Mouse (Mus musculus) kidney, embryonic 16.5 days (tissue): ENCODE measurements at regions not wholly inside any gene's neighbourhood (a gene's known extent, or its start where the extent isn't known, plus 50 kb on each side); places are given as distances from the start of the nearest gene placed in this dataset.

Source experiments
- ATAC-seq: fragments of 200-750 bp; cut with Nextera tagmentation; 2 replicates; pipeline ENCODE4 v1.8.0; 2017; ENCODE audit warnings: moderate TSS enrichment; ENCODE audit not compliant: low FRiP score, low TSS enrichment
- H3K27ac ChIP-seq: fragments of 300-500 bp; sonication (generic); 2 replicates; pipeline ENCODE4 v1.5.1; 2014; ENCODE audit warnings: low read length
- H3K27me3 ChIP-seq: fragments of 300-500 bp; sonication (generic); 2 replicates; pipeline ENCODE4 v1.6.1; 2014; ENCODE audit warnings: low read length, control low read depth, mixed read lengths; ENCODE audit not compliant: insufficient read depth
- H3K36me3 ChIP-seq: fragments of 300-500 bp; sonication (generic); 2 replicates; pipeline ENCODE4 v1.6.1; 2014; ENCODE audit warnings: low read length, control low read depth, mixed read lengths; ENCODE audit not compliant: insufficient read depth
- H3K4me1 ChIP-seq: fragments of 300-500 bp; sonication (generic); 2 replicates; pipeline ENCODE4 v1.6.1; 2014; ENCODE audit warnings: low read length, control low read depth, mixed read lengths; ENCODE audit not compliant: insufficient read depth
- H3K4me2 ChIP-seq: fragments of 300-500 bp; sonication (generic); replicated peaks from 2 replicates; pipeline ENCODE4 v1.6.1; 2014; ENCODE audit warnings: low read depth, low read length
- H3K4me3 ChIP-seq: fragments of 300-500 bp; sonication (generic); 2 replicates; pipeline ENCODE4 v1.5.1; 2014; ENCODE audit warnings: mild to moderate bottlenecking, low read length
- H3K9ac ChIP-seq: fragments of 300-500 bp; sonication (generic); replicated peaks from 2 replicates; pipeline ENCODE4 v1.6.1; 2014; ENCODE audit warnings: low read length
- H3K9me3 ChIP-seq: fragments of 300-500 bp; sonication (generic); 2 replicates; pipeline ENCODE4 v1.6.1; 2016; ENCODE audit warnings: low read length, control low read depth
- WGBS: fragments of 180-500 bp; shearing (Covaris S2); extraction: QIAGEN DNeasy Blood & Tissue Kit; methylation state at CpG from one replicate; pipeline ENCODE4 v1.1.7; 2014; 5-methylcytosine and 5-hydroxymethylcytosine counted together

DNA sequence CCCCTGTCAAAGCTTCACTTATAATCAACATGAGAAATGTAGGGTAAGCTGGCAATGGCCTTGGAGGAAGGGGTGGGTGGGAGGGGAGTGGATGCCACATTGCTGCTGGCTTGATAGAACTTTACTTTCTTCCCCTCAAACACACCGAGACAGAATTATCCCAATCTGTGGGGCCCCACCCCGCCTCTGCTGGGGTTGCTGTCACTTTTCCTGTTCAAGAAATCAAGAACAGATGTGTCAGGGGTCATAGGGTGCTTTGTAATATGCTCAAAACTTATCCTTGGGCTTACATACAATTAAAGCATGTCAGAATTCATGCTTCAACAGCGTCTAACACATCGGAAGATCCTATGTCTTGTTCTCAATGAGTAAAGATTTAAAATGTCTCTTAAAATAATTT lies 101.9 kb upstream of the Satb2 start:
- H3K27me3 ChIP-seq, result no peaks in the 10 kb centered on the region
- 75% methylated on average over 4 of the region's 4 CpGs for WGBS
- no peak overlapping the region for H3K9ac ChIP-seq
- no peak overlapping the region for H3K4me3 ChIP-seq
- no peak for ATAC-seq
- no peak overlapping the region for H3K27ac ChIP-seq
- H3K4me2 ChIP-seq, result no peak overlapping the region
- no peaks in the 10 kb centered on the region for H3K36me3 ChIP-seq
- H3K9me3 ChIP-seq, result no peaks in the 10 kb centered on the region
- H3K4me1 ChIP-seq, result no peaks in the 10 kb centered on the region

DNA sequence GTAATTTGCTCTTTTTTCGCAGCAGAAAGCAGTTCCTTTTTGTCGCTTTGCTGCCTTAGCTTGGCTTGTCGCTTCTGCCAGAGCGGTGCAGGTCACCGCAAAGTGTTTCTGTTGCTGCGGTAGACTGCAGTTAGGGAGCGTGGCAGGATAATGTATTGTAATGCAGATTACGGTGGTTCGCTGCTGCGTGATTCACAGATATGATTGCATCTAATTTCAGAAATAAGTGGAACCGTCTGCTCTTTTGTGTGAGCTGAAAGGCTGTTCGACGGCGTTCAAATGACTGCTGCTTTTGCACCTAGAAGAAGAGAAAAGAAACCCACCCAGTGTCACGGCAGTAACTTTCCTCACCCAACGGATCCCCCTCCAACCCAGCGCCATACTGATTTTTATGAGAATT lies 104.7 kb upstream of the Satb2 start:
- ATAC-seq, result no peak
- Histone ChIP-seq H3K9me3 (no peaks in the 10 kb centered on the region), H3K4me2 (no peak overlapping the region), H3K9ac (no peak overlapping the region), H3K36me3 (no peaks in the 10 kb centered on the region), H3K4me1 (no peaks in the 10 kb centered on the region), H3K4me3 (no peak overlapping the region), H3K27me3 (no peaks in the 10 kb centered on the region), H3K27ac (no peak overlapping the region)
- WGBS, result 83% methylated on average over 17 of the region's 17 CpGs

DNA sequence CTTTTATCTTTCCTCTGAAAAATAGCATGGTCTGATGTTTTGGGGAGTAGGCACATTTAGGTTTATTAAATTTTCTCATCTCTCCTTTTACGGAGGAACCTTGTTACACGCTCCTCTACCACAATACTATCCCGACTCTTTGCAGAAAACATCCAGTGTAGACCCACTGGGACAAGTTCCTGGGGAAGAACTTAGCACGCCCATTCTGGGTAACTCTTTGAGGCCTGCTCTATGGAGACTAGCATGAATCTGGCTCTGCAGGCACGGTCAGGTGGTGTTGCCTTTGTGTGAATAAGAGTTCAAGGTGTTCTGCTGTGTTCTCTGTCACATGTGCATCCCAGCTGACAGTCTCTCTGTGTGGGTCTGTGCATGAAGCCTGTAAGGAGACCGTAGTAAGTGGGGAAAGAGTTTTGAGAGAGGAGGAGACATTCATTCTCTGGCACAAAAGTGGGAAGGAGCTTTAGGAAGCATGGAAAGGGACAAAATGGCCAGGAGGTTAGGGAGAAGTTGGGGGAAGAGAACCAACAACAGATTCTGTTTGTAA lies 105.2 kb upstream of the Satb2 start:
- Histone ChIP-seq H3K27ac (no peak overlapping the region), H3K4me2 (no peak overlapping the region), H3K9me3 (no peaks in the 10 kb centered on the region), H3K36me3 (no peaks in the 10 kb centered on the region), H3K4me1 (no peaks in the 10 kb centered on the region), H3K4me3 (no peak overlapping the region), H3K9ac (no peak overlapping the region), H3K27me3 (no peaks in the 10 kb centered on the region)
- ATAC-seq, result no peak
- WGBS, result 87% methylated on average over 6 of the region's 6 CpGs

DNA sequence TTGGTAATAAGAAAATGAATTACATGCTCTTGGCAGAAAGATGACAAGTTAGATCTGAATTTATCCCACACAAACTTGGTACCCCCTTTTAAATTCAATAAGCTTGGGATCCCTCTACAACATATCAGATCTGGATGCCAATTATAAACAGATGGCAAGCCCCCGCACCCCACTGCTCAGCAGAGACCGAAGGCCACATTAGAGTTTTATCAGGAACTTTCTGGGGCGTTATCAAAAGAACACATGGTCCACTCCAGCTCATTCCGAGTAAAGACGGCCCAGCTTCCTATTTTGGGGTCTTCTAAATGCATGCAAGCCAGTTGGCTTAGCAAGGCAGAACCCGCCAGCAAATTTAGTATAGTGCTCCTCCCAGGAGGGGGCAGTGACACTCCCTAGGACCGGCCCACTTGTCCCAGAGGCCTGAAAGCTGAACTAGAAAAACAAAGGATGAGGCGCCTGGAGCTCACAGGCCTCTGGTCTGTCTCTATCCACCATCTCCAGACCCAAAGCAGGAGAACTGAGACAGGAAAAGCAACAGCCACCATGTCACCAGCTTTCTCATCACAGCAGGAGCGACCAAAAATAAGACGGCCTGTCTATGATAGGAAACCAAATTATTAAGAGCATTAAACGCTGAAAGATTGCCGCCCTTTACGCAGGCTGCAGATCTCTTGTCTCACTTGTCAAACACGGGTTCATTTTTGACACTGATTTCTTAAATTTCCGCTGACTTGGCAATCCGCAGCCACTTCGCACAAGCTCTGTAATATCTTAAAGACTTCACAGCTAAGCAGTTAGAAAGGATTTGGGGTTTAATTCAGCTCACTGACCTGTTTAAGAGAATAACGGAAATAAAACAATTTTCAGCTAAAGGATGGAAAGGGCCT lies 117.2 kb upstream of the Satb2 start:
- 70% methylated on average over 18 of the region's 18 CpGs for WGBS
- ATAC-seq, result no peak
- H3K4me2 ChIP-seq, result no peak overlapping the region

DNA sequence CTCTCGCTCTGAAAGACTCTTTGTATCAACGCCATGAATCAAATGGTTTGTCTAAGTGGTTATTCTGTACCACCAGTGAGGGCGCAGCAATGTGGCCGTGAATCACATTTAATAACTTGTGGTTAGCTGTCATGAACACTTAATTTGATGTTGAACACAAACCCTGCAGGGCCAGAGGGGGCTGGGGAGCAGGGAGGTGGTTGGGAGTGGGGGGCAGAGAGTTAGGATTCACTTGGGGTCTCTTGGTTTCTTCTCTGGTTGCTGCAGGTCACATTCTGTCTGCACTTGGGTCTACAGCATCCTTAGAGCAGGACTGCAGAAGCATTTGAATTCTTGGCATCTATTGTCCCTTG lies 117.8 kb upstream of the Satb2 start:
- Histone ChIP-seq H3K4me2 (no peak overlapping the region), H3K9ac (no peak overlapping the region), H3K27me3 (no peaks in the 10 kb centered on the region), H3K4me3 (no peak overlapping the region), H3K9me3 (no peaks in the 10 kb centered on the region), H3K27ac (no peak overlapping the region), H3K36me3 (no peaks in the 10 kb centered on the region), H3K4me1 (no peaks in the 10 kb centered on the region)
- ATAC-seq, result no peak
- WGBS, result 59% methylated on average over 4 of the region's 4 CpGs

More for the DNA sequence above, 117.2 kb upstream of the Satb2 start:
- Histone ChIP-seq H3K4me3 (no peak overlapping the region), H3K27me3 (no peaks in the 10 kb centered on the region), H3K9ac (no peak overlapping the region), H3K4me1 (no peaks in the 10 kb centered on the region), H3K36me3 (no peaks in the 10 kb centered on the region), H3K27ac (no peak overlapping the region), H3K9me3 (no peaks in the 10 kb centered on the region)

DNA sequence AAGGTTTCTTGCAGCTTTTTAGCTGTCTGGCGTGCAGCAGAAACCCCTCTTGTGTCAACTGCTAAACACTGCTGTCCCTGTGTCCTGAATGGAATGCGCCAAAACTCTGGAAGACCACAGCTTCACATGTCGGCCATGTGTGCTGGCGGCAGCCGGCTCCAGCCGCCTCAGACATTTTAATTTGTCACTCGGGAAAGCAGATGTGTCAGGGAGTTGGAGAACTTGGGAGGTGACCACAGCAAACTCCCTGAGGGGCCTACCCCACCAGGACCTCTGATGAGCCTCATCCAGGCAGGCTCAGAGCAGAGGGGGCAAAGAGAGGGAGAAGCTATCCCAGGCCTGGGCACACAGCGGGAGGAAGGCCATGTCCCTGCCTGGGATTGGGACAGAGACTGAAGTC lies 118.3 kb upstream of the Satb2 start:
- no peaks in the 10 kb centered on the region for H3K36me3 ChIP-seq
- H3K27ac ChIP-seq, result no peak overlapping the region
- no peak overlapping the region for H3K4me3 ChIP-seq
- no peak overlapping the region for H3K9ac ChIP-seq
- 57% methylated on average over 8 of the region's 8 CpGs for WGBS
- no peak; the same call in 1 of the 2 replicates for ATAC-seq
- H3K9me3 ChIP-seq, result no peaks in the 10 kb centered on the region
- no peak overlapping the region for H3K4me2 ChIP-seq
- no peaks in the 10 kb centered on the region for H3K4me1 ChIP-seq
- H3K27me3 ChIP-seq, result no peaks in the 10 kb centered on the region

DNA sequence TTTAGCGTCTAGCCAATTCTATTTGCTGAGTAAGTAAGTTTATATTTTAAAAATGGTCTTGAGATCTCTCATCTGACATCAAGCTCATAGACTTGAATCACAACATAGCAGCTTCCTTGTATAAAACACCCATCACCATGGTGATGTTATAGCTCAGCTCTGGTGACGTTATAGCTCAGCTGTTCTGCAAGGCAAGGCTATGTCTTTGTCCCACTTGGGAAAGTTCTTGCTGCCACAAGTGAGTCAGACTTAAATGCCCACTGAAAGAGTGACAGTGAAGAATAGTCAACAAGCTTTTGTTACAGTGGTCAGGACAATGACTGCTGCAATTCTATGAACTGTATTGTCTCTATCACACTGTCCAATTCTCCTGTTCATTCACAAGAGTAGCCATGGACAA lies 122.2 kb upstream of the Satb2 start:
- no peak overlapping the region for H3K27ac ChIP-seq
- no peaks in the 10 kb centered on the region for H3K36me3 ChIP-seq
- no peak overlapping the region for H3K4me3 ChIP-seq
- H3K4me2 ChIP-seq, result no peak overlapping the region
- no peak overlapping the region for H3K9ac ChIP-seq
- H3K4me1 ChIP-seq, result no peaks in the 10 kb centered on the region
- no peaks in the 10 kb centered on the region for H3K27me3 ChIP-seq
- H3K9me3 ChIP-seq, result no peaks in the 10 kb centered on the region
- WGBS, result 87% methylated on average over 2 of the region's 2 CpGs
- ATAC-seq, result no peak

DNA sequence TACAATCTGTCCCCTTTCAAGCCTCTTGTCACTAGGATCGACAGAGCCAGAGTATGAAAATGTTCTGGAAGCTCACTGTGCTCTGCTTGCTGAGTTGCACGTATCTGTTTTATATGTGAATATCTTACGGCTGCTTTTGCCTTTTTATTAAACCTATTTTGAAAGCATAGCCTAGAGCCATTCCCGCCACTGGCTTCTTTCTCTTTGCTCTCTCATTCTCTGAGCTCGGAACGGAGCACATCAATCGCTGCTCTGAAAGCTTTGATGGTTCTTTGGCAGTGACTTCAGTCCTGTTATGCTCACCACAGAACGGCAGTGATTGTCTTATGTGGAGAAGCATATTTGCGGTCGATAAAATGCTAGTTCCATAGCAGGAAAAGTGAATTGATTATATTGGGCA lies 128.9 kb upstream of the Satb2 start:
- H3K4me3 ChIP-seq, result no peak overlapping the region
- no peak for ATAC-seq
- no peak overlapping the region for H3K9ac ChIP-seq
- H3K36me3 ChIP-seq, result no peaks in the 10 kb centered on the region
- no peaks in the 10 kb centered on the region for H3K9me3 ChIP-seq
- WGBS, result 72% methylated on average over 10 of the region's 10 CpGs
- H3K4me1 ChIP-seq, result no peaks in the 10 kb centered on the region
- no peaks in the 10 kb centered on the region for H3K27me3 ChIP-seq
- 0 out of 2 replicates have a peak overlapping the region, but pooled peaks have one; percentile 10 for H3K4me2 ChIP-seq
- no peak overlapping the region for H3K27ac ChIP-seq

DNA sequence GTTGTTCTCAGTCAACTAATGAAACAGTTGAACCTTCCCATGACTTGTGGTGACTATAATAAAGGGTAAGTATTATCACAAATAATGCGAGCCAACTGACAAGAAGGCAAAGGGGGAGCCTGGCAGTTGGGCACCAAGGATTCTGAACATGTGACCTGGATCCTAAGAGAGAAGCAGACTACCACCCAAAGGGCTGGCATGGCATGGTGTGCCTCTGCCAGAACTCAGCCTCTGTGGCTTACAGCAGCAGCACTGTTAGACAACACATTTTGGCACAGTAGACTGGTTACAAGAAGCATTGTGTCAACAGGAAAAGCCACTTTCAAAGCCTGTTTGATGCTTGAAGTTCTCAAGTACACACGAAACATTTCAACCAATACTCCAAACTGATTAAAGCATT lies 142.2 kb upstream of the Satb2 start:
- ATAC-seq, result no peak
- WGBS, result 80% methylated on average over 2 of the region's 2 CpGs

DNA sequence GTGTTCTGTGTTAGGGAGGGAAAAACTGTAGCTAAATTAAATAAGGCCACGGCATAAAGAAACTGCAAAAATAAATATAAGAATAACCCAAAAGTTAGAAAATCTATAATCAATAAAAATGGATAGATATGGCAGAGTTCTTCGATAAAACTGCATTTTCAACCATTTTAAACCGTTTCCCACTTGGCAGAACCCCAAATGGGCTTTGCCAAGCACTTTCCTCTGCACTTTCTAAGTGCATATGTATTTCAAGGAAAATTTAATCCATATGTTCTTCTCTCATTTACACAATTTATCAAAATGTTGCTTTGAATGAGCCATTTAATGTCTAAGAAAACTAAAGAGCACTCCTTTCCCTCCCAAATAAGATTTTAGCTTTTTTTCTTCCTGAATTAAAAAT lies 165.7 kb upstream of the Satb2 start:
- Histone ChIP-seq H3K27me3 (no peaks in the 10 kb centered on the region), H3K27ac (no peak overlapping the region), H3K9me3 (no peaks in the 10 kb centered on the region), H3K9ac (no peak overlapping the region), H3K4me1 (no peaks in the 10 kb centered on the region), H3K4me2 (no peak overlapping the region), H3K4me3 (no peak overlapping the region), H3K36me3 (no peaks in the 10 kb centered on the region)
- WGBS, result 80% methylated on average over 3 of the region's 3 CpGs
- no peak for ATAC-seq

More for the DNA sequence above, 142.2 kb upstream of the Satb2 start:
- H3K27me3 ChIP-seq, result no peaks in the 10 kb centered on the region
- H3K4me1 ChIP-seq, result no peaks in the 10 kb centered on the region
- no peak overlapping the region for H3K27ac ChIP-seq
- no peak overlapping the region for H3K4me2 ChIP-seq
- no peaks in the 10 kb centered on the region for H3K9me3 ChIP-seq
- no peak overlapping the region for H3K4me3 ChIP-seq
- H3K36me3 ChIP-seq, result no peaks in the 10 kb centered on the region
- H3K9ac ChIP-seq, result no peak overlapping the region
